Mouse (Mus musculus) bone marrow, adult 2 months (tissue): ENCODE results near the gene Asphd1.

Experiments used
- CTCF ChIP-seq: fragments of 200-500 bp; IDR thresholded peaks from 2 replicates; pipeline ENCODE4 v1.5.1; 2011; ENCODE audit warnings: low read length, control low read depth; ENCODE audit not compliant: control insufficient read depth, insufficient read depth
- POLR2A ChIP-seq: fragments of 200-500 bp; IDR thresholded peaks from 2 replicates; pipeline ENCODE4 v1.6.1; 2011; ENCODE audit warnings: low read depth, mild to moderate bottlenecking, control low read depth, low read length, borderline replicate concordance; ENCODE audit not compliant: control insufficient read depth

DNA sequence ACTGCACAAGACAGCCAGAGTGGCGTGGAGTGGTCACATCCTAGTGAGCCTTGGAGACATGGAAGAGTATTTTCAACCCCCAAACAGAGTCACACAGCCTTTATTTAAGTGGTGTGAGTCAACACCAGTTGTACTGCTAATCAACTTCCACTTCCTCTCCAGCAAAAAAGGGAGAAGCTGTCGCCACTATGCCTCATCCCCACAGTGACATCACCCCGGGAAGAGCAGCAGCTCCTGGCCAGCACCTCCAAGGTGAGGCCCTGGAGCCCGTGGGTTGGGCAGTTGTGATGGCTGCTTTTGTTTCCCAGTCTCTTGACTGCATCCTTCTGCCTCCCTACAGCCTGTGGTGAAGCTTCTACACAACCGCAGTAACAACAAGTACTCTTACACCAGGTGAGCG lies 8.2 kb downstream of the Asphd1 start:
- TF ChIP-seq CTCF, result no peak
- TF ChIP-seq POLR2A, result no peak
